Mouse (Mus musculus): Measurements from ENCODE around the gene Hcls1. TPM values are rescaled to one million over a fixed set of nuclear protein-coding genes. Genes with fewer than 3 reads are reported as not detected.

Hcls1 gene
- polyA plus RNA-seq, 1 experiment from 2014 or later: 2.2 TPM

DNA sequence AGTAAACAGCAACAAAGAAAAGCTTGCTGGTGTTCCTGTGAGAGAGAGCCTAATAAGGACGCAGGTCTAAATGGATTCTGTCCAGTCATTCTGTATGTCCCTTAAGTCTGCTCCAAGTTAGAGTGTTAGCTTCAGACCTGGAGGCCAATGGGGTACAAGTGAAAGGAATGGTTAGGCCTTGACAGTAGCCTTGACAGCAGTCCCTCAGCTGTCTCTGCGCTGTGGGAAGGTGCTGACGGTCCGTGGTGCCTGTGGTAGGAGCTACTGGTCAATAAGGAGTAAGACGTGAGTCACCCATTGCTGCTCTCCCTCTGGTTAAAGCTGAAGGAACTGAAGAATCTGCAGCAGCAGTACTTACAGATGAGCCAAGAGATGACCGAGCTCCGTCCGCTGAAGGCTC is 10.5 kb upstream of the Hcls1 start:
- H3K4me1 ChIP-seq (ENCODE audit: insufficient read depth): no peaks in the 10 kb centered on the region

DNA sequence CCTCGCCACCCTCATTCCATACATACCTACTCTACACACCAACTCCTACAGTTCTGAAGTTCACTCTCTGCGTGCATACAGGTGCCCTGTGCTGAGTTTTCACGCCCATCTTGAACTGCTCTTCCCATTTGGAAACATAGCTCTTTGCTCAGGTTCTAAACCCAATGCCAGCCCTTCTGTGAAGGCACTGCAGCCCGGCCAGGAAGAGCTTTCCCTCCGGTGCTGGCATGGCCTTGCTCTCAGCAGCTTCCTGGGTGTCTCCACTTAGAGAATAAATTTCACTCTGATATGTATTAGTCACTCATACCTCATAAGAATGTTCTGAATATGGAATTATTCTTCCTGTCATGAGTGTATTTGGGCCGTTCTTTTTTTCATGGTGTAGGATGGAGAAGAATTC is 9.4 kb upstream of the Hcls1 start:
- no peak for ATAC-seq (ENCODE audit: insufficient read depth)
- TF ChIP-seq CTCF (IDR thresholded peaks at IDR 0.05; ENCODE audit: low read depth): no peak
- 92% methylated on average over 6 of the region's 6 CpGs for WGBS

More for the DNA sequence above, 10.5 kb upstream of the Hcls1 start:
- no peak for DNase-seq
- no peak for TF ChIP-seq CTCF (IDR thresholded peaks at IDR 0.05; ENCODE audit: low read depth)
- H3K4me3 ChIP-seq (ENCODE audit: low read depth, low read length): no peak overlapping the region
- H3K36me3 ChIP-seq (ENCODE audit: insufficient read depth): peaks cover 70% of the 10 kb centered on the region
- H3K27ac ChIP-seq (ENCODE audit: low read depth): no peak overlapping the region
- no peak overlapping the region for H3K9ac ChIP-seq
- WGBS: 95% methylated on average over 8 of the region's 8 CpGs
- H3K4me2 ChIP-seq: no peak overlapping the region
- H3K9me3 ChIP-seq (ENCODE audit: low read depth, low read length): no peaks in the 10 kb centered on the region
- no peaks in the 10 kb centered on the region for H3K27me3 ChIP-seq (ENCODE audit: insufficient read depth, low read length)
- ATAC-seq (ENCODE audit: insufficient read depth): no peak

DNA sequence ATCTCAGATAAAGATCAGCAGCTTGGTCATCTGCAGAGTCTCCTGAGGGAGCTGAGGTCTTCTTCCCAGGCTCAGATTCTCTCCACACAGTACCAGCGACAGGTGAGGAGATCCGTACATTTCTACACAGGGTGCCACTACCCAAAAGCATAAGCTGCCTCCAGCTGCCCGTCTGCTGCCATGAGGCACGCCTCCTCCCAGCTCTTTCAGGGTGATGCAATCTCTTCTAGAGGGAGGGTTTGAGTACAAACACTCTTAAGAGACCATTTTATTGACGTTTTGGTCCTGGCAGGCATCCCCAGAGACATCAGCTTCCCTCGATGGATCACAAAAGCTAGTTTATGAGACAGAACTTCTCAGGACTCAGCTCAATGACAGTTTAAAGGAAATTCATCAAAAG is 9.0 kb upstream of the Hcls1 start:
- H3K36me3 ChIP-seq (ENCODE audit: insufficient read depth): peaks cover 71% of the 10 kb centered on the region

More for the DNA sequence above, 9.4 kb upstream of the Hcls1 start:
- no peaks in the 10 kb centered on the region for H3K27me3 ChIP-seq (ENCODE audit: insufficient read depth, low read length)
- H3K27ac ChIP-seq (ENCODE audit: low read depth): no peak overlapping the region
- H3K4me2 ChIP-seq: no peak overlapping the region
- H3K9ac ChIP-seq: no peak overlapping the region
- peaks cover 71% of the 10 kb centered on the region for H3K36me3 ChIP-seq (ENCODE audit: insufficient read depth)
- no peak for DNase-seq
- no peak overlapping the region for H3K4me3 ChIP-seq (ENCODE audit: low read depth, low read length)
- no peaks in the 10 kb centered on the region for H3K9me3 ChIP-seq (ENCODE audit: low read depth, low read length)
- no peaks in the 10 kb centered on the region for H3K4me1 ChIP-seq (ENCODE audit: insufficient read depth)

DNA sequence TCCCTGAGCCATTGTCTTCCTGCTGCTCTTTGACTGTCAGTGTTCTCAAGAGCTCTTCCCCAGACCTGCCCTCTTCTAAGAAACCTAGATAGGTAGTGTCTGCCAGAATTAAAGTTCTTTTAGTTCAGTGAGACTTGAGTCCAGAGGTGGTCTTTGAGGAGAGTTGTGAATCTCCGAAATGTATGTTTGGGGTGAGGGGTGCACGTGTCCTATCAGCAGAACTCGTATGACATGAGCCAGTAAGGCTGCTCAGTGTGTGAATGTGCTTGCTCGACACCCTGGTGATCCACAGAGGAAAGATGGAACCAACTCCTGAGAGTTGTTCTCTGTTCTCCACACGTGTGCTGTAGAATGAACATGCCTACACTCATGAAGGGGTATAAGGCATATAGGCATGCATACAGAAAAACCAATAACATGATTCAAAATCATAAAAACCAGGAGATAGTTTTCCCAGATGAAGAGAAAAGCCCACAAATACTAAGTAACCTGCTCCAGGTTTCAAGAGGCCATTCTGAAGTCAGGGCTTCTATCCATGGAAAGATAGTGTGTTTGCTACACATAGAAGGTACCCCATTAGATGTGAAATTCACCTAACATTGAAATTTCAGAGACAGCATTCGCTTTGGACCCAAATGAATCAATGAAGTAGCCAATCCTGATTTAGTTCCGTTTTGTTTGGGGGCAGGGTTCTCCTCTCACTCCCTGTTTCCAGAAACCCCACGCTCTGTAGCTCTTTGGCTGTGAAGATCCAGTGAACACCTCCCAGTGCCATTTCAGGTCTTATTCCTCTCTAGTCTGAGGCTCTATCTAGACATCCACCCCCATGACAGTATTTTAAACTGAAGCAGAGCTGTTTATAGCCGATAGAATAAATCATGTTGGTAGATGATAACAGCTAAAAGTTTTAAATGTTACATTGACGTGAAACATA is 8.0 kb upstream of the Hcls1 start:
- H3K4me2 ChIP-seq: no peak overlapping the region
- TF ChIP-seq CTCF (IDR thresholded peaks at IDR 0.05; ENCODE audit: low read depth): no peak
- peaks cover 77% of the 10 kb centered on the region for H3K36me3 ChIP-seq (ENCODE audit: insufficient read depth)
- no peak overlapping the region for H3K27ac ChIP-seq (ENCODE audit: low read depth)
- H3K4me3 ChIP-seq (ENCODE audit: low read depth, low read length): no peak overlapping the region
- ATAC-seq (ENCODE audit: insufficient read depth): no peak
- no peaks in the 10 kb centered on the region for H3K27me3 ChIP-seq (ENCODE audit: insufficient read depth, low read length)
- no peaks in the 10 kb centered on the region for H3K9me3 ChIP-seq (ENCODE audit: low read depth, low read length)
- 90% methylated on average over 10 of the region's 10 CpGs for WGBS
- DNase-seq: no peak
- H3K9ac ChIP-seq: no peak overlapping the region
- H3K4me1 ChIP-seq (ENCODE audit: insufficient read depth): no peaks in the 10 kb centered on the region

More for the DNA sequence above, 9.0 kb upstream of the Hcls1 start:
- Histone ChIP-seq H3K4me1 (ENCODE audit: insufficient read depth) (no peaks in the 10 kb centered on the region), H3K27ac (ENCODE audit: low read depth) (no peak overlapping the region), H3K4me3 (ENCODE audit: low read depth, low read length) (no peak overlapping the region), H3K4me2 (no peak overlapping the region), H3K27me3 (ENCODE audit: insufficient read depth, low read length) (no peaks in the 10 kb centered on the region), H3K9ac (no peak overlapping the region), H3K9me3 (ENCODE audit: low read depth, low read length) (no peaks in the 10 kb centered on the region)
- 76% methylated on average over 6 of the region's 6 CpGs for WGBS
- DNase-seq: no peak
- no peak for TF ChIP-seq CTCF (IDR thresholded peaks at IDR 0.05; ENCODE audit: low read depth)
- ATAC-seq (ENCODE audit: insufficient read depth): no peak

DNA sequence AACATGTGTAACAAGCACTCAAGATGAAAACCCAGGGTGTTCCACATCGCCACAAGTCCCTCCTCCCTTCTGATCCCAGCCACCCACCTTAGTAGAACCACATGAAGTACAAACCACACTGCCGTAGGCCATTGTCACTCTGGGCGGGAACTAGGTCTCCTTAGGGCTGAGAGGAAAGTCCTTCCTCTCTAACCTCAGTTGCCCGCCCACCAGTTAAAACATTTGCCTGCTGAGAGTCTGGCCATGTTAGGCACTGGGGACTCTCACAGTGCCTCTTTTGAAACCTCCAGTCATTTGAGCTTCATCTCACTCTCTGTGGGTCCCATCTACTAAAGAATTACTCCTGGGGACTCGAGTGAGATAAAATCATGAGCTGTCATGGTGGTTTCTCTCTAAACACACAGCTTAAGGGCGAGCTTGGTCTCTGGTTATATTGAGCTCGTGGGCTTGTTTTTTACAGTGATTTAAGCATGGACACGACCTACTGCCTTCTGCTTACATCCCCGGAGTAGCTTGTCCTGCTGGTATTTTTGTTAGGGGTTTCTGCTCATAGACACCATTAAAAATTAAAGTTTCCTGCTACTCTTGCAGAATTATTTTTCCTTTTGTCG is 7.2 kb upstream of the Hcls1 start:
- no peak for DNase-seq
- Histone ChIP-seq H3K27ac (ENCODE audit: low read depth) (no peak overlapping the region), H3K4me3 (ENCODE audit: low read depth, low read length) (no peak overlapping the region), H3K9me3 (ENCODE audit: low read depth, low read length) (no peaks in the 10 kb centered on the region), H3K9ac (no peak overlapping the region), H3K27me3 (ENCODE audit: insufficient read depth, low read length) (no peaks in the 10 kb centered on the region), H3K36me3 (ENCODE audit: insufficient read depth) (peaks cover 81% of the 10 kb centered on the region), H3K4me2 (no peak overlapping the region), H3K4me1 (ENCODE audit: insufficient read depth) (no peaks in the 10 kb centered on the region)
- no peak for TF ChIP-seq CTCF (IDR thresholded peaks at IDR 0.05; ENCODE audit: low read depth)
- ATAC-seq (ENCODE audit: insufficient read depth): no peak
- WGBS: 82% methylated on average over 10 of the region's 10 CpGs

DNA sequence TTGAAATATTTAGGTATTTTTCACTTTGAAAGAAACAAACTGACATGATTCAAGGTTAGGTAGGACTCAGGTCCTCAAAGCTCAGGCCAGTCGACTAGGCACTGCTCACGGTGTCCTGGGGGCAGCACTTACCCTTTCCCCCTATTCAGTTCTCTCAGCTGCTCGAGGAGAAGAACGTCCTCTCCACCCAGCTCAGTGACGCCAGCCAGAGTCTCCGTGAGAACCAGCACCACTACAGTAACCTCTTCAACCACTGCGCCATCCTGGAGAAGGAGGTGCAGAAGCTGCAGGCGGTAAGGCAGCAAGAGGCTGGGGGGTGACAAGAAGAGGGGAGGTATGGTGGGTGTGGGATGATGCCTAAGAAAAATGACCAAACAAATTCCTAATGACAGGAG is 6.7 kb upstream of the Hcls1 start:
- Histone ChIP-seq H3K36me3 (ENCODE audit: insufficient read depth) (peaks cover 82% of the 10 kb centered on the region), H3K27me3 (ENCODE audit: insufficient read depth, low read length) (no peaks in the 10 kb centered on the region), H3K9me3 (ENCODE audit: low read depth, low read length) (no peaks in the 10 kb centered on the region), H3K9ac (no peak overlapping the region), H3K27ac (ENCODE audit: low read depth) (no peak overlapping the region), H3K4me2 (no peak overlapping the region), H3K4me3 (ENCODE audit: low read depth, low read length) (no peak overlapping the region), H3K4me1 (ENCODE audit: insufficient read depth) (no peaks in the 10 kb centered on the region)
- WGBS: 90% methylated on average over 8 of the region's 8 CpGs
- DNase-seq (no peak), ATAC-seq (ENCODE audit: insufficient read depth) (no peak)
- TF ChIP-seq CTCF (IDR thresholded peaks at IDR 0.05; ENCODE audit: low read depth): no peak

DNA sequence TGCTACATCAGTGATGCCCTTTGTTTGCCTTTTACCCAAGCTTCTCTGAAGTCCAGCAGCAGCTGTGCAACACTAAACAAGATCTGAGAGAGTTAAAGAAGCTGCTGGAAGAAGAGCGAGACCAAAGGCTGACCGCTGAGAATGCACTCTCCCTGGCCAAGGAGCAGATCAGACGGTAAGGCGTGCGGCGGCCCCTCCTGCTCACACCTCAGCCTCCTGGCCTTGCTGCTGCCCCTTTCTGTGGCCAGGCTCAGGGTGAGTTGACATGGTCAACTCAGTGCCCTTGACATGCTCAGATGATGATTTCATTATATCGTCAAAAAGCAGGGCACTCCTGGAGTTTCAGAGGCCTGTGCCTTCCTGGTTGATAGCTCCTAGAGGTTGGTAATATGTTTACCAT is 5.6 kb upstream of the Hcls1 start:
- no peak for TF ChIP-seq CTCF (IDR thresholded peaks at IDR 0.05; ENCODE audit: low read depth)
- Histone ChIP-seq H3K9ac (no peak overlapping the region), H3K9me3 (ENCODE audit: low read depth, low read length) (no peaks in the 10 kb centered on the region), H3K27ac (ENCODE audit: low read depth) (no peak overlapping the region), H3K4me3 (ENCODE audit: low read depth, low read length) (no peak overlapping the region), H3K4me1 (ENCODE audit: insufficient read depth) (no peaks in the 10 kb centered on the region), H3K4me2 (no peak overlapping the region), H3K27me3 (ENCODE audit: insufficient read depth, low read length) (no peaks in the 10 kb centered on the region), H3K36me3 (ENCODE audit: insufficient read depth) (peaks cover 83% of the 10 kb centered on the region)
- DNase-seq: no peak
- 93% methylated on average over 7 of the region's 7 CpGs for WGBS
- no peak for ATAC-seq (ENCODE audit: insufficient read depth)

Data from lung, embryonic 14.5 days (tissue).